Mouse (Mus musculus): ENCODE results near the gene Slc1a1. TPM values are rescaled to one million over a fixed set of nuclear protein-coding genes. Genes with fewer than 3 reads are reported as not detected.
A peak's percentile ranks its signal among the peaks of the same experiment; 100 is the strongest.

Slc1a1 gene
- polyA plus RNA-seq, 1 experiment from 2014 or later = 4.9 TPM

DNA sequence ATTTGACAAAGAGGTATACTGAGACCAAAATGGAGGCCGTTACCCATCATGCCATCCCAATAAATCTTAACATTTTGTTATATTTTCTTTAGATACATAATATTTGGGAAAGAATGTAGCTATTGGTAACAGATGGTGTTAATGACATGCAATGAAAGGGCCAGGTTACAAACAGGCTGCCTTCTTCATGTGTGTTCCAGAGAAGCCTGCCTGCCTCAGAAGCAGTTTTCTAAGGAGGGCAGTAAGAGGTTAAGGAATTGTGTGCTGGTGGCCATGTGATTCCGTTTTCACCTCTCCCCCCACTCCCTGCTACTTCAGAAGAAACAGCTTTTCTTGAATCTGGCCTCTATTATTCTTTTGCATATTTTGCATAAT is 27.4 kb upstream of the Slc1a1 start:
- Histone ChIP-seq H3K4me1 (ENCODE audit: control insufficient read depth, insufficient read depth, low read length) (peaks cover 5% of the 10 kb centered on the region; the same call in 1 of the 2 replicates), H3K36me3 (ENCODE audit: control insufficient read depth, insufficient read depth) (no peaks in the 10 kb centered on the region), H3K9me3 (replicated peaks; ENCODE audit: control insufficient read depth, low read length) (no peaks in the 10 kb centered on the region), H3K27me3 (ENCODE audit: control insufficient read depth, insufficient read depth, low read length) (no peaks in the 10 kb centered on the region), H3K4me3 (ENCODE audit: low read length) (no peak overlapping the region), H3K27ac (ENCODE audit: low read length) (no peak overlapping the region), H3K9ac (ENCODE audit: low read length) (no peak overlapping the region), H3K4me2 (ENCODE audit: low read depth, low read length) (no peak overlapping the region)
- ATAC-seq (replicated peaks; ENCODE audit: extremely low read depth, insufficient read depth, low FRiP score) = no peak
- 79% methylated on average over 2 of the region's 2 CpGs for WGBS

- Histone ChIP-seq H3K27ac (ENCODE audit: low read length) (no peak overlapping the region), H3K36me3 (ENCODE audit: control insufficient read depth, insufficient read depth) (no peaks in the 10 kb centered on the region), H3K4me2 (ENCODE audit: low read depth, low read length) (no peak overlapping the region), H3K4me1 (ENCODE audit: control insufficient read depth, insufficient read depth, low read length) (no peaks in the 10 kb centered on the region), H3K9me3 (replicated peaks; ENCODE audit: control insufficient read depth, low read length) (no peaks in the 10 kb centered on the region), H3K9ac (ENCODE audit: low read length) (no peak overlapping the region), H3K27me3 (ENCODE audit: control insufficient read depth, insufficient read depth, low read length) (no peaks in the 10 kb centered on the region), H3K4me3 (ENCODE audit: low read length) (no peak overlapping the region)
- 63% methylated on average over 4 of the region's 4 CpGs for WGBS
- no peak for ATAC-seq (replicated peaks; ENCODE audit: extremely low read depth, insufficient read depth, low FRiP score)
Observed at GRCm38 (mm10) chr19:28818286-28818685, 16.6 kb upstream of the Slc1a1 start.

GRCm38 (mm10) chr19:28827697-28828328 is 7.0 kb upstream of the Slc1a1 start:
- H3K9me3 ChIP-seq (replicated peaks; ENCODE audit: control insufficient read depth, low read length) = 0 out of 2 replicates have a peak, but pooled peaks cover 6% of the 10 kb centered on the region
- 22% methylated on average over 15 of the region's 15 CpGs for WGBS
- H3K27me3 ChIP-seq (ENCODE audit: control insufficient read depth, insufficient read depth, low read length) = no peaks in the 10 kb centered on the region; the same call in 1 of the 2 replicates
- H3K4me3 ChIP-seq (ENCODE audit: low read length) = 0 out of 2 replicates have a peak overlapping the region, but pooled peaks have one; percentile 11
- H3K9ac ChIP-seq (ENCODE audit: low read length) = peak overlapping the region; percentile 18
- peak; percentile 94 for ATAC-seq (replicated peaks; ENCODE audit: extremely low read depth, insufficient read depth, low FRiP score)
- H3K36me3 ChIP-seq (ENCODE audit: control insufficient read depth, insufficient read depth) = no peaks in the 10 kb centered on the region
- H3K27ac ChIP-seq (ENCODE audit: low read length) = peak overlapping the region; percentile 88
- H3K4me1 ChIP-seq (ENCODE audit: control insufficient read depth, insufficient read depth, low read length) = peaks cover 8% of the 10 kb centered on the region
- H3K4me2 ChIP-seq (ENCODE audit: low read depth, low read length) = peak overlapping the region; percentile 49

DNA sequence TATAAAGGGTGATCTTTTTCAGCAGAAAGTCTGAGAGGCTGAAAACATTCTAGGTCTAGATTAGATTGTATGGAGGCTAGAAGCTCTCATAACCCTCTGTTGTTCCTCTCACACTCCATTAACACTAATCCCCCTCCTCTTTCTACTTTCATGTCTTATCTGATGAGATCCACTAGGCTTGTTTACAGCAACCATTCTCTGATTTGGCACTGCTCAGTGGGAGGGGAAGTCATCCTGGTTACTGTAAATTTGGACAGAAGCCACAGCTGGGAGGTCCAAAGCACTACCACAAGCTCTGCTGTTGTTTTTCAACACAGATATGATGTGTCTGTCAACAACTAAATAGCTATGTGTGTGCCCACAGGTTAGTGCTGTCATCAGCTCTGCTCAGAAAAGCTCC is 3.5 kb upstream of the Slc1a1 start:
- no peak overlapping the region for H3K27ac ChIP-seq (ENCODE audit: low read length)
- no peaks in the 10 kb centered on the region for H3K36me3 ChIP-seq (ENCODE audit: control insufficient read depth, insufficient read depth)
- H3K4me3 ChIP-seq (ENCODE audit: low read length) = no peak overlapping the region
- no peak for ATAC-seq (replicated peaks; ENCODE audit: extremely low read depth, insufficient read depth, low FRiP score)
- H3K4me1 ChIP-seq (ENCODE audit: control insufficient read depth, insufficient read depth, low read length) = peaks cover 8% of the 10 kb centered on the region
- H3K9ac ChIP-seq (ENCODE audit: low read length) = no peak overlapping the region
- 0 out of 2 replicates have a peak, but pooled peaks cover 6% of the 10 kb centered on the region for H3K9me3 ChIP-seq (replicated peaks; ENCODE audit: control insufficient read depth, low read length)
- H3K4me2 ChIP-seq (ENCODE audit: low read depth, low read length) = no peak overlapping the region
- peaks cover 15% of the 10 kb centered on the region for H3K27me3 ChIP-seq (ENCODE audit: control insufficient read depth, insufficient read depth, low read length)

DNA sequence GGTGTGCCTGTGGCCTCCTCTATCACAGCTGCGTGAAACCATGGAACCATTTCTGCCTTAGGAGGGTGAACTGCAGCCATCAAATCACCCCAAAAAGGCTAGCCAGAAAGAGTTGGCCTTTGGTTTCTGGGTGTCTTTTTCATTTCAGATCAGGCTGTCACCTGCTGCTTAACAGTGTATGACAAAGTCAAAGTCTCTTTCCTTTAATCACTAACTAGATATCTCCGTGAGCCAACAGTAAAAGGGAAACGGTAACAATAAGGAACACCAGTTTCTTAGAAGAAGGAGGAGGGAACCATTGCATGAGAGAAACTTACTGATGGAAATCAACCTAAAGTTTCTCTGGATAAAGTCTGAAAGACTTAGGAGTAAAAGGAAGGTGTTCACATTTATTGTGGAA is 2.2 kb upstream of the Slc1a1 start:
- no peak for ATAC-seq (replicated peaks; ENCODE audit: extremely low read depth, insufficient read depth, low FRiP score)
- Histone ChIP-seq H3K4me2 (ENCODE audit: low read depth, low read length) (no peak overlapping the region), H3K36me3 (ENCODE audit: control insufficient read depth, insufficient read depth) (no peaks in the 10 kb centered on the region), H3K9me3 (replicated peaks; ENCODE audit: control insufficient read depth, low read length) (0 out of 2 replicates have a peak, but pooled peaks cover 6% of the 10 kb centered on the region), H3K27ac (ENCODE audit: low read length) (no peak overlapping the region), H3K4me1 (ENCODE audit: control insufficient read depth, insufficient read depth, low read length) (peaks cover 6% of the 10 kb centered on the region), H3K9ac (ENCODE audit: low read length) (no peak overlapping the region), H3K4me3 (ENCODE audit: low read length) (no peak overlapping the region), H3K27me3 (ENCODE audit: control insufficient read depth, insufficient read depth, low read length) (peaks cover 15% of the 10 kb centered on the region)
- 86% methylated on average over 3 of the region's 3 CpGs for WGBS

DNA sequence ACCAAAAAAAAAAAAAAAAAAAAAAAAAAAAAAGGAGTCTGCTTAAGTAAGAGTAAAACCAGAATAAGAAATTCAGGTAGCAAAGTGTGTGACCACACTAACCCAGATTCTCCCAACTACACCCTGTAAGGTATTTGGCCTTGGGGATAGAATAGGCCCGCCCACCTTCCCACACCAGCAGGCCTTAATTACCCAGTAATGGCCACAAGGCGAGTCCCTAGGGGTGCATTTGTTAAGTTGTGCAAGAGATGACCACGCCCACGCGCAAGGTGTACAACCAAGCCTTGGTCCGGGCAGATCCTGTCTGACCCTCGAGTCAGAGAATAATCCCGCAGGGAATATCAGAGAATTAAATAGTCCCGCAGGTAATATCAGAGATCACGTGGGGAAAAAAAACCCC is 461 bp upstream of the Slc1a1 start:
- Histone ChIP-seq H3K27me3 (ENCODE audit: control insufficient read depth, insufficient read depth, low read length) (peaks cover 15% of the 10 kb centered on the region), H3K36me3 (ENCODE audit: control insufficient read depth, insufficient read depth) (no peaks in the 10 kb centered on the region), H3K4me2 (ENCODE audit: low read depth, low read length) (peak overlapping the region; percentile 98), H3K27ac (ENCODE audit: low read length) (no peak overlapping the region), H3K4me1 (ENCODE audit: control insufficient read depth, insufficient read depth, low read length) (no peaks in the 10 kb centered on the region; the same call in 1 of the 2 replicates), H3K9ac (ENCODE audit: low read length) (peak overlapping the region; percentile 73), H3K9me3 (replicated peaks; ENCODE audit: control insufficient read depth, low read length) (0 out of 2 replicates have a peak, but pooled peaks cover 6% of the 10 kb centered on the region), H3K4me3 (ENCODE audit: low read length) (peak overlapping the region; percentile 74)
- 10% methylated on average over 10 of the region's 10 CpGs for WGBS
- 0 out of 2 replicates have a peak, but pooled peaks have one; percentile 25 for ATAC-seq (replicated peaks; ENCODE audit: extremely low read depth, insufficient read depth, low FRiP score)

DNA sequence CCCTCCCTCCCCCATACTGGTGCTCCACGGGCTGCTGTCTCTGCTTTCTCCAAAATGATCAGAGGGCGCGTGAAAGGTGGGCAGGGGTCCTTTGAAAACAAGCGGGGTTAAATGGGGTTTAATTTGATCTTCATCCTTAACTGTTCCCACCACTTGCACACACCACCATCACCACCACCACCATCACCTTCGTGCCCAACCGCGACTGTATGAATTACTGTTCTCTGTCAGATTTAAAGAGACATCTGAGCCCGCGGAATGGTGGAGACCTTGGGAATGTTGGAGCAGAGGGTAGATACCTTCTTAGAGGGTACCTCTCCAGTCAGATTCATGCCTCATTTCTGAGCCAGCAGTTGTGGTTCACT is 633 bp downstream of the Slc1a1 start:
- Histone ChIP-seq H3K4me3 (ENCODE audit: low read length) (peak overlapping the region; percentile 74), H3K9ac (ENCODE audit: low read length) (peak overlapping the region; percentile 73), H3K27ac (ENCODE audit: low read length) (no peak overlapping the region), H3K4me1 (ENCODE audit: control insufficient read depth, insufficient read depth, low read length) (no peaks in the 10 kb centered on the region; the same call in 1 of the 2 replicates), H3K36me3 (ENCODE audit: control insufficient read depth, insufficient read depth) (no peaks in the 10 kb centered on the region), H3K27me3 (ENCODE audit: control insufficient read depth, insufficient read depth, low read length) (peaks cover 15% of the 10 kb centered on the region), H3K9me3 (replicated peaks; ENCODE audit: control insufficient read depth, low read length) (0 out of 2 replicates have a peak, but pooled peaks cover 6% of the 10 kb centered on the region), H3K4me2 (ENCODE audit: low read depth, low read length) (peak overlapping the region; percentile 98)
- no peak for ATAC-seq (replicated peaks; ENCODE audit: extremely low read depth, insufficient read depth, low FRiP score)
- 11% methylated on average over 9 of the region's 9 CpGs for WGBS

GRCm38 (mm10) chr19:28836116-28836515 is 1.3 kb downstream of the Slc1a1 start:
- Histone ChIP-seq H3K9ac (ENCODE audit: low read length) (no peak overlapping the region), H3K9me3 (replicated peaks; ENCODE audit: control insufficient read depth, low read length) (0 out of 2 replicates have a peak, but pooled peaks cover under 1% of the 10 kb centered on the region), H3K27ac (ENCODE audit: low read length) (no peak overlapping the region), H3K36me3 (ENCODE audit: control insufficient read depth, insufficient read depth) (no peaks in the 10 kb centered on the region), H3K4me3 (ENCODE audit: low read length) (no peak overlapping the region), H3K27me3 (ENCODE audit: control insufficient read depth, insufficient read depth, low read length) (peaks cover 15% of the 10 kb centered on the region), H3K4me1 (ENCODE audit: control insufficient read depth, insufficient read depth, low read length) (no peaks in the 10 kb centered on the region; the same call in 1 of the 2 replicates), H3K4me2 (ENCODE audit: low read depth, low read length) (peak overlapping the region; percentile 98; the same call in 1 of the 2 replicates)
- WGBS = 59% methylated on average over 3 of the region's 3 CpGs
- no peak for ATAC-seq (replicated peaks; ENCODE audit: extremely low read depth, insufficient read depth, low FRiP score)

- no peak overlapping the region for H3K4me3 ChIP-seq (ENCODE audit: low read length)
- no peaks in the 10 kb centered on the region for H3K36me3 ChIP-seq (ENCODE audit: control insufficient read depth, insufficient read depth)
- H3K9me3 ChIP-seq (replicated peaks; ENCODE audit: control insufficient read depth, low read length) = no peaks in the 10 kb centered on the region
- H3K4me2 ChIP-seq (ENCODE audit: low read depth, low read length) = no peak overlapping the region
- peaks cover 15% of the 10 kb centered on the region for H3K27me3 ChIP-seq (ENCODE audit: control insufficient read depth, insufficient read depth, low read length)
- no peak overlapping the region for H3K9ac ChIP-seq (ENCODE audit: low read length)
- H3K27ac ChIP-seq (ENCODE audit: low read length) = no peak overlapping the region
- H3K4me1 ChIP-seq (ENCODE audit: control insufficient read depth, insufficient read depth, low read length) = no peaks in the 10 kb centered on the region; the same call in 1 of the 2 replicates
- 72% methylated on average over 11 of the region's 11 CpGs for WGBS
- no peak for ATAC-seq (replicated peaks; ENCODE audit: extremely low read depth, insufficient read depth, low FRiP score)
Observed at GRCm38 (mm10) chr19:28836651-28837410, 2.0 kb downstream of the Slc1a1 start.
